Mouse (Mus musculus) midbrain, embryonic 15.5 days (tissue): ENCODE measurements around the gene Carmil3. TPM values are rescaled to one million over a fixed set of nuclear protein-coding genes. Genes with fewer than 3 reads are reported as not detected.

Experiments
- ATAC-seq: fragments of 200-750 bp; cut with Nextera tagmentation; replicated peaks from 2 replicates; pipeline ENCODE4 v1.8.0; 2017; ENCODE audit warnings: moderate TSS enrichment
- H3K27ac ChIP-seq: fragments of 300-500 bp; sonication (generic); 2 replicates; pipeline ENCODE4 v1.5.1; 2015; ENCODE audit warnings: mild to moderate bottlenecking, inconsistent platforms
- H3K27me3 ChIP-seq: fragments of 300-500 bp; sonication (generic); replicated peaks from 2 replicates; pipeline ENCODE4 v1.6.1; 2015; ENCODE audit warnings: inconsistent platforms
- H3K36me3 ChIP-seq: fragments of 300-500 bp; sonication (generic); replicated peaks from 2 replicates; pipeline ENCODE4 v1.6.1; 2015; ENCODE audit warnings: inconsistent platforms
- H3K4me1 ChIP-seq: fragments of 300-500 bp; sonication (generic); 2 replicates; pipeline ENCODE4 v1.6.1; 2015; ENCODE audit warnings: inconsistent platforms
- H3K4me2 ChIP-seq: fragments of 300-500 bp; sonication (generic); 2 replicates; pipeline ENCODE4 v1.6.1; 2015; ENCODE audit warnings: inconsistent platforms, mild to moderate bottlenecking, moderate library complexity
- H3K4me3 ChIP-seq: fragments of 300-500 bp; sonication (generic); 2 replicates; pipeline ENCODE4 v1.5.1; 2015; ENCODE audit warnings: mild to moderate bottlenecking, inconsistent platforms
- H3K9ac ChIP-seq: fragments of 300-500 bp; sonication (generic); 2 replicates; pipeline ENCODE4 v1.6.1; 2015; ENCODE audit warnings: mild to moderate bottlenecking, inconsistent platforms
- H3K9me3 ChIP-seq: fragments of 300-500 bp; sonication (generic); 2 replicates; pipeline ENCODE4 v1.6.1; 2016; ENCODE audit warnings: inconsistent platforms
- WGBS: fragments of 180-500 bp; shearing (Covaris S2); methylation state at CpG from one replicate; pipeline ENCODE4 v1.1.7; 2015; ENCODE audit warnings: mixed read lengths; 5-methylcytosine and 5-hydroxymethylcytosine counted together
- polyA plus RNA-seq: library from polyadenylated mRNA; unstranded; fragments of >200 nt; fragmentation: Nextera tagmentation; extraction: Ambion mirVana; gene quantifications from 2 replicates; pipeline ENCODE4 v1.2.1, GENCODE M21; 2015

The Carmil3 gene
- polyA plus RNA-seq, 1 experiment from 2014 or later: 36.1 TPM

- Histone ChIP-seq H3K4me1 (peaks cover 5% of the 10 kb centered on the region), H3K9me3 (no peaks in the 10 kb centered on the region), H3K4me2 (no peak within 1 kb of the TSS), H3K9ac (no peak within 1 kb of the TSS), H3K36me3 (no peaks in the 10 kb centered on the region), H3K27ac (no peak within 1 kb of the TSS), H3K4me3 (no peak within 1 kb of the TSS), H3K27me3 (no peaks in the 10 kb centered on the region)
- WGBS: 45% methylated on average over 8 of the region's 8 CpGs
- no peak for ATAC-seq
These were observed 34.3 kb downstream of the Carmil3 start, which contains the start of gene Nrl for GRCm38 (mm10) chr14:55524785-55525184. TSS of gene Nrl (minus strand) at chr14:55524981.

DNA sequence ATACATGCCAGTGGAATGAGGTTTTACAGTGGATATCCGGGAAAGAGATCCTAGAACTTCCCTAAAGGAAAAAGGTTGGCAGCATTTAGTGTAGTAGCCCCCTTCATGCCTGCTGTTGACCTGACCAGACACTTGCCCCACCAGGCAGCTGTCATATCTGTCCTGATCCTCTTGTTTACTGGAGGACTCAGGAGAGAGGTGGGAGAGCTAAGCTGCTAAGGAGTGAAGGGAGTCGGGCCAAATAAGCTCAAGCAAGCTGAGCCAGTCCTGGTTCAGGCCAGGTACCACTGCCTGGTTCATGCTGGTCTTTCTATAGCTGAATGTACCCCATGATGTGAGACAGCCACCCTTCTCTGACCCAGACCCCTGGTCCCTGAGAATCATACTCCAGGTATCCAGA lies 36.2 kb downstream of the Carmil3 start:
- no peaks in the 10 kb centered on the region for H3K27me3 ChIP-seq
- no peaks in the 10 kb centered on the region for H3K9me3 ChIP-seq
- no peak overlapping the region for H3K4me2 ChIP-seq
- no peaks in the 10 kb centered on the region for H3K4me1 ChIP-seq
- no peak overlapping the region for H3K9ac ChIP-seq
- H3K36me3 ChIP-seq: no peaks in the 10 kb centered on the region
- no peak overlapping the region for H3K27ac ChIP-seq
- ATAC-seq: no peak
- 77% methylated on average over 2 of the region's 2 CpGs for WGBS
- no peak overlapping the region for H3K4me3 ChIP-seq

DNA sequence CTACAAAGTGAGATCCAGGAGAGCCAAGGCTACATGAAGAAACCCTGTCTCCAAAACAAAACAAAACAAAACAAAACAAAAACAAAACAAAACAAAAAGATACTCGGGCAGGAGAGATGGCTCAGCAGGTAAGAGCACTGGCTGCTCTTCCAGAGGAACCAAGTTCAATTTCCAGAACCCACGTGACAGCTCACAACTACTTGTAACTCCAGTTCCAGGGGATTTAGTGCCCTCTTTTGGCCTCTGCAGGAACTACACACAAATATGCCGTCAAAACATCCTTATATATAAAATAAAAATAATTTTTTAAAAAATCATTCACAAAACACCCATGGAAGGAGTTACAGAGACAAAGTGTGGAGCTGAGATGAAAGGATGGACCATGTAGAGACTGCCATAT lies 37.5 kb downstream of the Carmil3 start:
- no peak for ATAC-seq
- Histone ChIP-seq H3K4me3 (no peak overlapping the region), H3K27me3 (no peaks in the 10 kb centered on the region), H3K4me1 (no peaks in the 10 kb centered on the region), H3K9me3 (no peaks in the 10 kb centered on the region), H3K27ac (no peak overlapping the region), H3K36me3 (no peaks in the 10 kb centered on the region), H3K9ac (no peak overlapping the region), H3K4me2 (no peak overlapping the region)
- WGBS: 23% methylated on average over 3 of the region's 3 CpGs

DNA sequence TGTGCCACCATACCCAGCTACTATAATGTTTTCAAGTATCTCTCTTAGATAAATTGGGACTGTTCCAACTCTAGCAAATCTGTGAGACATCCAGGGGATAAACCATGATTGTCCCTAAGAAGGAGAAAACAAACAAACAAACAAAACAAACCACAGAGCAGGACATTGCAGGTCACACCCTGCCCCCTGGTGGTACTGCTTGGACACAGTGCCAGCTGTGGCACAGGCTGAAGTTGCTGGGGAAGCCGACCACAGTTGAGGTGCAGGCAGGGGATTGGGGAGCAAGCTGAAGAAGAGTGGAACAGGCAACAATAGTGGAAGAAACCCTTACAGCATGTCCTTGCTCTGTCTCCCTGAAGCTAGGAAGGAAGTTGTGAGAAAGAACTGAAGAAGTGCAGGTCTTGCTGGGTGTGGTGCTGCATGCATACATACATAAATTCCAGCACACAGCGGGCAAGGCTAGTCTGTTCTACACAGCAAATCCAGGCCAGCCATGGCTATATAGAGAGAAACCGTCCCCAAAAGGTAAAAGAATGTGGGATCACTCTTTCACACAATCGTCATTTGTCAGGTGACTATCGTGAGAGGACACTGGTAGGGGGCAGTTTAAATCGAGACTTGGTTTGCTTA lies 45.8 kb downstream of the Carmil3 start:
- H3K27me3 ChIP-seq: no peaks in the 10 kb centered on the region
- H3K27ac ChIP-seq: no peak overlapping the region
- H3K9me3 ChIP-seq: no peaks in the 10 kb centered on the region
- H3K4me2 ChIP-seq: no peak overlapping the region
- no peak overlapping the region for H3K9ac ChIP-seq
- H3K4me3 ChIP-seq: no peak overlapping the region
- H3K4me1 ChIP-seq: peaks cover 16% of the 10 kb centered on the region
- WGBS: 61% methylated on average over 6 of the region's 6 CpGs
- ATAC-seq: no peak
- no peaks in the 10 kb centered on the region for H3K36me3 ChIP-seq

DNA sequence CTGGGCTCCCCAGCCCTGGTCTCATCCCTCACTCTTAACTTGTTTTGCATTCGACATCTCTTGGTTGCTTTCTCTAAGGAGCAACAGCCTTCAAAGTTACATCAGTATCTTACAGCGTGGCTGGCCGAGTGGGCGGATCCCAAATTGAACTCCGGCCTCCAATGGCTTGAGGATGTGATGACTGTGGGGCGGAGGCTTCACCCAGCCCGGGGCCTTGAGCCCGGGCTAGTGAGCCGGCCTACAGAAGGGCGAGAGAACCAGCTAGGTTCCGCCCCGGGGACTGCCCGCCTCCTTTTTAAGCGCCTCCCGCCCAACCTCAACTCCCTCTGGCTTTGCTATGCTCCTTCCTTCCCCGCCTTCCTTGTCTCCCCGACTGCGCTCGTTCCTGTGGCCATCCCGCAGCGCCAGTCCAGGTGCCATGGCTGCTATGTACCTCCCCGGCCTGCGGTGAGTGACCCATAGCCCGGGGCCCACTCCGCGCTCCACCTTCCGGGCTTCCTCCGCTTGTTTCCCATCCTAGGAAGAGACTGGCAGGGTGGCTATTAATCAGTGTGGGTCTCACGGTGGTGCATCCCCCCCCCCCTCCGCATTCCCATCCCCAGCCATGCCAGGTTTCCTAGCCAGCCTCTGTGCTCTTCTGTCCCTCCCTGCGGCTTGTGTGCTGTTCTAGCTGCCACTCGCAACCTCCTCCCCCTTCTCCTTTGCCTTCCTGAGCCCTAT lies 49.8 kb downstream of the Carmil3 start, which contains the start of gene Pck2:
TSS of gene Pck2 (plus strand) at position 200 of the 720 bp plus-strand sequence.
- Histone ChIP-seq H3K4me1 (peaks cover 20% of the 10 kb centered on the region), H3K36me3 (no peaks in the 10 kb centered on the region; the same call in 1 of the 2 replicates), H3K4me2 (peak within 1 kb of the TSS; percentile 92), H3K27me3 (no peaks in the 10 kb centered on the region), H3K9ac (peak within 1 kb of the TSS; percentile 79), H3K4me3 (peak within 1 kb of the TSS; percentile 52), H3K9me3 (no peaks in the 10 kb centered on the region), H3K27ac (peak within 1 kb of the TSS; percentile 89)
- 1% methylated on average over 32 of the region's 32 CpGs for WGBS
- ATAC-seq: peak; percentile 89

- WGBS: 4% methylated on average over 10 of the region's 10 CpGs
- H3K4me1 ChIP-seq: peaks cover 20% of the 10 kb centered on the region
- H3K36me3 ChIP-seq: peaks cover 3% of the 10 kb centered on the region; the same call in 1 of the 2 replicates
- peak overlapping the region; percentile 79 for H3K9ac ChIP-seq
- peak overlapping the region; percentile 89 for H3K27ac ChIP-seq
- peak; percentile 60 for ATAC-seq
- H3K27me3 ChIP-seq: no peaks in the 10 kb centered on the region
- H3K4me3 ChIP-seq: peak overlapping the region; percentile 52
- peak overlapping the region; percentile 92 for H3K4me2 ChIP-seq
- H3K9me3 ChIP-seq: no peaks in the 10 kb centered on the region
These were observed 50.4 kb downstream of the Carmil3 start for GRCm38 (mm10) chr14:55540787-55541321.

- Histone ChIP-seq H3K27ac (no peak overlapping the region), H3K9me3 (no peaks in the 10 kb centered on the region), H3K4me3 (no peak overlapping the region), H3K9ac (no peak overlapping the region), H3K27me3 (no peaks in the 10 kb centered on the region), H3K4me1 (peaks cover 20% of the 10 kb centered on the region), H3K4me2 (no peak overlapping the region), H3K36me3 (peaks cover 3% of the 10 kb centered on the region; the same call in 1 of the 2 replicates)
- 95% methylated on average over 12 of the region's 12 CpGs for WGBS
- no peak for ATAC-seq
These were observed 51.8 kb downstream of the Carmil3 start for GRCm38 (mm10) chr14:55542268-55542667.

- 74% methylated on average over 9 of the region's 9 CpGs for WGBS
- peaks cover 16% of the 10 kb centered on the region; the same call in 1 of the 2 replicates for H3K36me3 ChIP-seq
- no peak overlapping the region for H3K27ac ChIP-seq
- peaks cover 20% of the 10 kb centered on the region for H3K4me1 ChIP-seq
- H3K27me3 ChIP-seq: no peaks in the 10 kb centered on the region
- H3K4me2 ChIP-seq: no peak overlapping the region
- H3K9me3 ChIP-seq: no peaks in the 10 kb centered on the region
- H3K9ac ChIP-seq: no peak overlapping the region
- ATAC-seq: no peak
- H3K4me3 ChIP-seq: no peak overlapping the region
These were observed 53.9 kb downstream of the Carmil3 start for GRCm38 (mm10) chr14:55544334-55544733.

DNA sequence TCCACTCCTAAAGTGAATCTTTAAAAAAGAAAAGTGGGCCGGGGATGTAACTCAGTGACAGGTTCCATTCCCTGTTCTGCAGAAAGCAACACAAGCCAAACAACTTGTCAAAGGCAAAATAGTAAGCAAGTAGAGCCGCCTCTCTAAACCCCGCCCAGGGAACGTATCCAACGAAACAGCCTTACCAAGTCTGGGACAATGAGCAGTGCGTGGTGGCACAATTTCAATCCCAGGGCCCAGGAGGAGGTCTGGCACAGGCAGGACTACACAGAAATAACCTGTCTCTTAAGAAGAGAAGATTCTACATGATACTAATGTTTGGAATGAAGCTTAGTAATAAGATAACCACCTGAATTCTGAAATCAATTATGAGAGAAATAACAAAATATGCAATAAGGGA lies 59.7 kb downstream of the Carmil3 start:
- H3K9me3 ChIP-seq: no peaks in the 10 kb centered on the region
- H3K9ac ChIP-seq: no peak overlapping the region
- no peaks in the 10 kb centered on the region for H3K4me1 ChIP-seq
- ATAC-seq: no peak
- 79% methylated on average over 6 of the region's 6 CpGs for WGBS
- H3K36me3 ChIP-seq: 0 out of 2 replicates have a peak, but pooled peaks cover 16% of the 10 kb centered on the region
- no peak overlapping the region for H3K4me3 ChIP-seq
- H3K27me3 ChIP-seq: no peaks in the 10 kb centered on the region
- no peak overlapping the region for H3K4me2 ChIP-seq
- H3K27ac ChIP-seq: no peak overlapping the region

- WGBS: 63% methylated on average over 5 of the region's 5 CpGs
- H3K9ac ChIP-seq: no peak overlapping the region
- no peak overlapping the region for H3K4me3 ChIP-seq
These were observed 60.9 kb downstream of the Carmil3 start for GRCm38 (mm10) chr14:55551347-55551746.

GRCm38 (mm10) chr14:55551794-55552193 lies 61.3 kb downstream of the Carmil3 start:
- no peaks in the 10 kb centered on the region for H3K9me3 ChIP-seq
- H3K27me3 ChIP-seq: no peaks in the 10 kb centered on the region
- no peak overlapping the region for H3K4me3 ChIP-seq
- WGBS: 83% methylated on average over 8 of the region's 8 CpGs
- H3K4me1 ChIP-seq: peaks cover under 1% of the 10 kb centered on the region; the same call in 1 of the 2 replicates
- H3K9ac ChIP-seq: no peak overlapping the region
- H3K27ac ChIP-seq: no peak overlapping the region
- ATAC-seq: no peak
- H3K4me2 ChIP-seq: no peak overlapping the region
- 0 out of 2 replicates have a peak, but pooled peaks cover 12% of the 10 kb centered on the region for H3K36me3 ChIP-seq

More at GRCm38 (mm10) chr14:55551347-55551746, 60.9 kb downstream of the Carmil3 start:
- no peaks in the 10 kb centered on the region for H3K4me1 ChIP-seq
- H3K36me3 ChIP-seq: 0 out of 2 replicates have a peak, but pooled peaks cover 12% of the 10 kb centered on the region
- H3K4me2 ChIP-seq: no peak overlapping the region
- H3K27ac ChIP-seq: no peak overlapping the region
- ATAC-seq: no peak
- H3K27me3 ChIP-seq: no peaks in the 10 kb centered on the region
- H3K9me3 ChIP-seq: no peaks in the 10 kb centered on the region

- no peaks in the 10 kb centered on the region for H3K27me3 ChIP-seq
- ATAC-seq: no peak
- no peak overlapping the region for H3K4me2 ChIP-seq
- peaks cover 9% of the 10 kb centered on the region for H3K4me1 ChIP-seq
- H3K36me3 ChIP-seq: no peaks in the 10 kb centered on the region
- H3K4me3 ChIP-seq: no peak overlapping the region
- H3K9me3 ChIP-seq: no peaks in the 10 kb centered on the region
- H3K9ac ChIP-seq: no peak overlapping the region
- no peak overlapping the region for H3K27ac ChIP-seq
These were observed 64.2 kb downstream of the Carmil3 start for GRCm38 (mm10) chr14:55554635-55555034.
